Mouse (Mus musculus): ENCODE results near the gene Slc9b2. TPM values are rescaled to one million over a fixed set of nuclear protein-coding genes. Genes with fewer than 3 reads are reported as not detected.

Slc9b2 gene
- polyA plus RNA-seq, 1 experiment = 0.29 TPM

DNA sequence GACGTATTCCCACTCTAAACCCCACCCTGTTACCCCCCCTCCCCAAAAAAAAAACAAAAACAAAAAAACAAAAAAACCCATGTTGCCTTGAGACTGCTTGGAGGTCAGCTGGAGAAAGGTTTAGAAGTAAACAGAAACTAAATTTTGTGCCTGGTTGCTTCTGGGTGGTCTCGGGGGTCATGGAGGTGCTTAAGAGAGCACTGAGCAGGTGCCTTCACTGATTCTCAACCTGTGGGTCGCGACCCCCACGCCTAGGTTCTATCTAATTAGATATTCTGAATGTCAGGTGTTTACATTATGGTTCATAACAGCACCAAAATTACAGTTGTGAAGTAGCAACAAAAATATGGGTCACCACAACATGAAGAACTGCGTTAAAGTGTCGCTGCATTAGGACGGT lies 25.8 kb upstream of the Slc9b2 start:
- TF ChIP-seq MYOD1 (IDR thresholded peaks at IDR 0.05; ENCODE audit: control insufficient read depth in 1 of 3, insufficient read length in 2 of 3, low read depth in 2 of 3) = no peak
- TF ChIP-seq CEBPB (IDR thresholded peaks at IDR 0.05; ENCODE audit: insufficient read depth, poor library complexity, severe bottlenecking) = no peak
- TF ChIP-seq MAX (IDR thresholded peaks at IDR 0.05; ENCODE audit: low read depth) = no peak
- no peak for TF ChIP-seq POLR2A (IDR thresholded peaks at IDR 0.05; ENCODE audit: insufficient read length, low read depth)
- TF ChIP-seq POLR2AphosphoS2 (IDR thresholded peaks at IDR 0.05; ENCODE audit: insufficient read length, low read depth) = no peak
- no peak for TF ChIP-seq TCF3 (IDR thresholded peaks at IDR 0.05; ENCODE audit: insufficient read length, low read depth)
- TF ChIP-seq USF1 (IDR thresholded peaks at IDR 0.05; ENCODE audit: low read depth) = no peak
- TF ChIP-seq E2F4 (IDR thresholded peaks at IDR 0.05; ENCODE audit: insufficient read depth) = no peak
- no peak for TF ChIP-seq MYOG (IDR thresholded peaks at IDR 0.05; ENCODE audit: control insufficient read depth in 1 of 3, insufficient read depth in 1 of 3, insufficient read length in 2 of 3, low read depth in 2 of 3)
- no peak for TF ChIP-seq REST (IDR thresholded peaks at IDR 0.05; ENCODE audit: insufficient read depth, insufficient read length)
- TF ChIP-seq SRF (IDR thresholded peaks at IDR 0.05; ENCODE audit: control insufficient read depth, insufficient read length, low read depth) = no peak
- TF ChIP-seq TCF12 (IDR thresholded peaks at IDR 0.05; ENCODE audit: insufficient read depth, poor library complexity, severe bottlenecking) = no peak
- no peaks in the 10 kb centered on the region for H3K27me3 ChIP-seq (ENCODE audit: control insufficient read depth, insufficient read depth, insufficient read length)
- no peak overlapping the region for H3K4me3 ChIP-seq
- no peak overlapping the region for H3ac ChIP-seq (ENCODE audit: control insufficient read depth, insufficient read length)
- H3K4me2 ChIP-seq (ENCODE audit: low read depth) = peak overlapping the region; percentile 74
- H3K36me3 ChIP-seq (ENCODE audit: control insufficient read depth, insufficient read depth) = no peaks in the 10 kb centered on the region
- no peaks in the 10 kb centered on the region for H3K79me2 ChIP-seq (ENCODE audit: control insufficient read depth, insufficient read depth)

DNA sequence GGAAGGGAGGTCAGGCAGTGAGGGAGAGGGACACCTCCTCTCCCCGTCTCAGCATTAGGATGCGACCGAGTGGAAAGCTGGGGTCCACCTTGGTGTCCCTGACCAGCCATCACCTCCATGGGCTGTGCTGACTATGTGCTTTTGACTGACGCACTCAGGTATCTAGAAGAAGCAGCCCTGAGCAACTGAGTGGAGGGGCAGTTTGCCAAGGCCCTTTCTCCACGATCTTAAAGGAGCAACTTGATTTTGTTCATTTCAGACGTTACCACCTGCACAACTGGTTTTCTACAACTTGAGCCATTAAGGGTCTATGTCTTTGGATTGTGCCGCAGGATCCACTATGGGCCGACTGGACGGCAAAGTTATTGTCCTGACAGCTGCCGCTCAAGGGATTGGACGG lies 22.2 kb upstream of the Slc9b2 start:
- H3K36me3 ChIP-seq (ENCODE audit: control insufficient read depth, insufficient read depth) = no peaks in the 10 kb centered on the region
- no peak overlapping the region for H3ac ChIP-seq (ENCODE audit: control insufficient read depth, insufficient read length)
- no peak for TF ChIP-seq USF1 (IDR thresholded peaks at IDR 0.05; ENCODE audit: low read depth)
- no peak for TF ChIP-seq TCF3 (IDR thresholded peaks at IDR 0.05; ENCODE audit: insufficient read length, low read depth)
- TF ChIP-seq MYOD1 (IDR thresholded peaks at IDR 0.05; ENCODE audit: control insufficient read depth in 1 of 3, insufficient read length in 2 of 3, low read depth in 2 of 3) = no peak
- no peak for TF ChIP-seq E2F4 (IDR thresholded peaks at IDR 0.05; ENCODE audit: insufficient read depth)
- H3K4me2 ChIP-seq (ENCODE audit: low read depth) = no peak overlapping the region
- no peak overlapping the region for H3K4me3 ChIP-seq
- H3K27me3 ChIP-seq (ENCODE audit: control insufficient read depth, insufficient read depth, insufficient read length) = no peaks in the 10 kb centered on the region
- no peaks in the 10 kb centered on the region for H3K79me2 ChIP-seq (ENCODE audit: control insufficient read depth, insufficient read depth)

DNA sequence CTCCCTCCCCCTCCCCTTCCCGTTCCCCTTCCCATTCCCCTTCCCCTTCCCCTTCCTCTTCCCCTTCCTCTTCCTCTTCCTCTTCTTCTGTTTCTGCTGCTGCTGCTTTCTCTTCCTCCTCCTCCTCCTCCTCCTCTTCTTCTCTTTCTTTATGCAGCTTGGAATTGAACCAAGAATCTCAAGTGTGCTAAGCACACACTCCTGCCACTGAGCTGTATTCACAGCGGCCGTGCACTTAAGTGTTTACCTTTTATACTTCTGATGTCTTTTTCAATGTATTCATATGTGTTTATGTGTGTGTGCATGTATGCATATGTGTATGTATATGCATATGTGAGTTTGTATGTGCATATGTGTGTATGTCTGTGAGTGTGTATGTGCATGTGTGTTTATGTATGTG lies 21.7 kb upstream of the Slc9b2 start:
- no peak overlapping the region for H3ac ChIP-seq (ENCODE audit: control insufficient read depth, insufficient read length)
- no peak overlapping the region for H3K4me2 ChIP-seq (ENCODE audit: low read depth)
- H3K27me3 ChIP-seq (ENCODE audit: control insufficient read depth, insufficient read depth, insufficient read length) = no peaks in the 10 kb centered on the region
- TF ChIP-seq USF1 (IDR thresholded peaks at IDR 0.05; ENCODE audit: low read depth) (no peak), POLR2A (IDR thresholded peaks at IDR 0.05; ENCODE audit: insufficient read length, low read depth) (no peak), TCF3 (IDR thresholded peaks at IDR 0.05; ENCODE audit: insufficient read length, low read depth) (no peak), REST (IDR thresholded peaks at IDR 0.05; ENCODE audit: insufficient read depth, insufficient read length) (no peak), POLR2AphosphoS2 (IDR thresholded peaks at IDR 0.05; ENCODE audit: insufficient read length, low read depth) (no peak), E2F4 (IDR thresholded peaks at IDR 0.05; ENCODE audit: insufficient read depth) (no peak), SRF (IDR thresholded peaks at IDR 0.05; ENCODE audit: control insufficient read depth, insufficient read length, low read depth) (no peak), TCF12 (IDR thresholded peaks at IDR 0.05; ENCODE audit: insufficient read depth, poor library complexity, severe bottlenecking) (no peak), MYOG (IDR thresholded peaks at IDR 0.05; ENCODE audit: control insufficient read depth in 1 of 3, insufficient read depth in 1 of 3, insufficient read length in 2 of 3, low read depth in 2 of 3) (no peak), MAX (IDR thresholded peaks at IDR 0.05; ENCODE audit: low read depth) (no peak), MYOD1 (IDR thresholded peaks at IDR 0.05; ENCODE audit: control insufficient read depth in 1 of 3, insufficient read length in 2 of 3, low read depth in 2 of 3) (no peak), CEBPB (IDR thresholded peaks at IDR 0.05; ENCODE audit: insufficient read depth, poor library complexity, severe bottlenecking) (no peak)
- H3K36me3 ChIP-seq (ENCODE audit: control insufficient read depth, insufficient read depth) = no peaks in the 10 kb centered on the region
- H3K79me2 ChIP-seq (ENCODE audit: control insufficient read depth, insufficient read depth) = no peaks in the 10 kb centered on the region
- no peak overlapping the region for H3K4me3 ChIP-seq

DNA sequence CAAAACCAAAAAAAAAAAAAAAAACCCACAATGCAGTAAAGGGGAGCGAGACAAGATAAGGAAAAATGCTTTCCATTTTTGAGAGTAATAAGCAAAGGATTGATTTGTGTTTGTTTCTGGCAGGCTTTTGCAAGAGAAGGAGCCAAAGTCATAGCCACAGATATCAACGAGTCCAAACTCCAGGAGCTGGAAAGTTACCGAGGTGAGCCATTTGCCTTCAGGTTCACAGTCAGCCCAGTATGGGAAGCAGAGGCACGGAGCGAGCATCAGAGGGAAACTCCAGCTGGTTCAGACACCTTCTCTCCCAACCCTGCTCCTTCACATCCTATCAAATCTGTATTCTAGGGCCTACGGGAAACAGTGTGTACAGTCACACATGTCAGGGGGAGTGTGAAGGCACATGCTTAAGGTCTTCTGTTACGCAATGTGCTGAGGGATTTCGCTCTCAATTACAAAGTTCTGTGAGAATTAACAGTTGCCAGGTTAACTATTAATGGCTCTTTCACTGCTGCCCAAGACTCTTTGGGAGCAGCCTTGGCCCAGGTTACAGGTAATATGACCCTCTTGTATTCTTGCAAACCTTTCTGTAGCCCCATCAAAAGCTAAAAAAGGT lies 19.3 kb upstream of the Slc9b2 start:
- Histone ChIP-seq H3K27me3 (ENCODE audit: control insufficient read depth, insufficient read depth, insufficient read length) (no peaks in the 10 kb centered on the region), H3K79me2 (ENCODE audit: control insufficient read depth, insufficient read depth) (no peaks in the 10 kb centered on the region), H3K4me3 (no peak overlapping the region), H3ac (ENCODE audit: control insufficient read depth, insufficient read length) (no peak overlapping the region), H3K36me3 (ENCODE audit: control insufficient read depth, insufficient read depth) (no peaks in the 10 kb centered on the region), H3K4me2 (ENCODE audit: low read depth) (no peak overlapping the region)
- TF ChIP-seq CEBPB (IDR thresholded peaks at IDR 0.05; ENCODE audit: insufficient read depth, poor library complexity, severe bottlenecking) (no peak), MYOD1 (IDR thresholded peaks at IDR 0.05; ENCODE audit: control insufficient read depth in 1 of 3, insufficient read length in 2 of 3, low read depth in 2 of 3) (no peak), SRF (IDR thresholded peaks at IDR 0.05; ENCODE audit: control insufficient read depth, insufficient read length, low read depth) (no peak), MAX (IDR thresholded peaks at IDR 0.05; ENCODE audit: low read depth) (no peak), USF1 (IDR thresholded peaks at IDR 0.05; ENCODE audit: low read depth) (no peak), POLR2AphosphoS2 (IDR thresholded peaks at IDR 0.05; ENCODE audit: insufficient read length, low read depth) (no peak), E2F4 (IDR thresholded peaks at IDR 0.05; ENCODE audit: insufficient read depth) (no peak), POLR2A (IDR thresholded peaks at IDR 0.05; ENCODE audit: insufficient read length, low read depth) (no peak), REST (IDR thresholded peaks at IDR 0.05; ENCODE audit: insufficient read depth, insufficient read length) (no peak), MYOG (IDR thresholded peaks at IDR 0.05; ENCODE audit: control insufficient read depth in 1 of 3, insufficient read depth in 1 of 3, insufficient read length in 2 of 3, low read depth in 2 of 3) (no peak), TCF3 (IDR thresholded peaks at IDR 0.05; ENCODE audit: insufficient read length, low read depth) (no peak), TCF12 (IDR thresholded peaks at IDR 0.05; ENCODE audit: insufficient read depth, poor library complexity, severe bottlenecking) (no peak)
